Mouse (Mus musculus): ENCODE results near the gene Pcp4.
A peak's percentile ranks its signal among the peaks of the same experiment; 100 is the strongest.

Pcp4 gene

GRCm38 (mm10) chr16:96488038-96488437 is 20.6 kb downstream of the Pcp4 start:
- DNase-seq, result no peak

GRCm38 (mm10) chr16:96491530-96491929 is 24.1 kb downstream of the Pcp4 start:
- DNase-seq, result peak in 1 of 2 experiments; percentile 31

GRCm38 (mm10) chr16:96494079-96494478 is 26.7 kb downstream of the Pcp4 start:
- DNase-seq, result no peak

GRCm38 (mm10) chr16:96498951-96499350 is 31.5 kb downstream of the Pcp4 start:
- no peak for DNase-seq

- peak; percentile 29 to 32 for DNase-seq
These were observed 33.8 kb downstream of the Pcp4 start for GRCm38 (mm10) chr16:96501241-96501640.

GRCm38 (mm10) chr16:96502586-96502985 is 35.2 kb downstream of the Pcp4 start:
- no peak for DNase-seq

GRCm38 (mm10) chr16:96514466-96514865 is 47.1 kb downstream of the Pcp4 start:
- peak in 1 of 2 experiments; percentile 39 for DNase-seq

- no peak for DNase-seq
These were observed 60.1 kb downstream of the Pcp4 start for GRCm38 (mm10) chr16:96527476-96527875.

- no peak for DNase-seq
These were observed 61.1 kb downstream of the Pcp4 start for GRCm38 (mm10) chr16:96528471-96528870.

GRCm38 (mm10) chr16:96529896-96530568 is 62.6 kb downstream of the Pcp4 start:
- DNase-seq, result peak in 1 of 2 experiments; percentile 41

GRCm38 (mm10) chr16:96530569-96530898 is 63.1 kb downstream of the Pcp4 start:
- no peak for DNase-seq

GRCm38 (mm10) chr16:96531029-96531428 is 63.6 kb downstream of the Pcp4 start:
- no peak for DNase-seq

- peak; percentile 75 to 84 for DNase-seq
These were observed 66.3 kb downstream of the Pcp4 start for GRCm38 (mm10) chr16:96533710-96534109.

- no peak for DNase-seq
These were observed 67.9 kb downstream of the Pcp4 start for GRCm38 (mm10) chr16:96535271-96535670.

- no peak for DNase-seq
These were observed 69.0 kb downstream of the Pcp4 start for GRCm38 (mm10) chr16:96536426-96536825.

GRCm38 (mm10) chr16:96539091-96539490 is 71.7 kb downstream of the Pcp4 start:
- DNase-seq, result no peak

- no peak for DNase-seq
These were observed 73.7 kb downstream of the Pcp4 start for GRCm38 (mm10) chr16:96541056-96541455.

GRCm38 (mm10) chr16:96552680-96553079 is 85.3 kb downstream of the Pcp4 start:
- DNase-seq, result no peak

- DNase-seq, result no peak
These were observed 88.0 kb downstream of the Pcp4 start for GRCm38 (mm10) chr16:96555412-96555811.

- no peak for DNase-seq
These were observed 89.2 kb downstream of the Pcp4 start for GRCm38 (mm10) chr16:96556621-96557020.

GRCm38 (mm10) chr16:96558341-96558740 is 90.9 kb downstream of the Pcp4 start:
- no peak for DNase-seq

GRCm38 (mm10) chr16:96559796-96560195 is 92.4 kb downstream of the Pcp4 start:
- no peak for DNase-seq

- no peak for DNase-seq
These were observed 96.2 kb downstream of the Pcp4 start for GRCm38 (mm10) chr16:96563350-96564257.

GRCm38 (mm10) chr16:96567428-96567827 is 100.0 kb downstream of the Pcp4 start:
- no peak for DNase-seq
